Mouse (Mus musculus): ENCODE results near the gene Dync1h1. TPM values are rescaled to one million over a fixed set of nuclear protein-coding genes. Genes with fewer than 3 reads are reported as not detected.
"Not testable (repeated sequence)": the region's sequence is repeated elsewhere in the genome, so short reads cannot be mapped to it uniquely, and the experiment has no call there.

Dync1h1 gene
- total RNA-seq, 2 experiments from 2014 or later = 280 to 298 TPM

DNA sequence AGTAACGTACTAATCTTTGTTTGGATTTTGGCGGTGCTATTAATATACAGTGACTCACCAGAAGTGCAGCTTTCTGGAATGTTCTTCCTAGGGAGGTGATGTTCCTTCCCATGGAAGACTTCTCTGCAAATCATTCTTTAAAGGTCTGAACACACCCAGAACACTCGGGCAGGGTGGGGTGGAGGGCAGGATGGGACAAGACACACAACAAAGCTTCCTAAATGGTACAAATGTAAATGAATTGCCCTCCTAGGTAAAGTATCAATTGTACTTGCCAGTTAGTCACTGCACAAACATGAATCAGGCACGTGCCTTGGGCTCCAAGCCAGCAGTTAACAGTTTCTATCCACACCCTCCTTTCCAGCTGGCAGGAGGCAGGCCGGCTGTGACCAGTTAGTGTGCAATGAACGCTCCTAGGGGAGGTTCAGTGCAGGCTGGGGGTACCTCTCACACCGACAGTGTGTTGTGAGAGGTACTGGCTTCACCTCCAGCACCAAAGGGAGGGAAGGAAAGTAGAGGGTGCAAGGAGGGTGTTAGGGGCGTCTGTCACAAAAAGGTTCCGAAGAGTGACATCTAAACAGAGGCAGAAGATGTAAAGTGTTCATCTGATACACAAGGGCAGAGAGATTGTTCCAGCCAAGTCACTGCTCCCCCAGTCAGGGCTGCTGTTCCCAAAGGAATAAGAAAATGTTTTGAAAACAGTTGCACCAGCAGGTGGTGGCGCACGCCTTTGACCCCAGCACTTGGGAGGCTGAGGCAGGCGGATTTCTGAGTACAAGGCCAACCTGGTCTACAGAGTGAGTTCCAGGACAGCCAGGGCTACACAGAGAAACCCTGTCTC is 86.9 kb downstream of the Dync1h1 start:
- H3K27ac ChIP-seq = 0 out of 2 replicates have a peak overlapping the region, but pooled peaks have one; percentile 19

GRCm38 (mm10) chr12:110688921-110689320 is 87.7 kb downstream of the Dync1h1 start:
- H3K4me3 ChIP-seq; H3K27ac ChIP-seq; DNase-seq (ENCODE audit: low spot score in 2 of 2): not testable (repeated sequence)

More for the DNA sequence above, 86.9 kb downstream of the Dync1h1 start:
- DNase-seq (ENCODE audit: low spot score in 2 of 2) = peak; percentile 40 to 44
- no peak overlapping the region for H3K4me3 ChIP-seq
- TF ChIP-seq CTCF (conservative IDR thresholded peaks at IDR 0.05) = no peak

DNA sequence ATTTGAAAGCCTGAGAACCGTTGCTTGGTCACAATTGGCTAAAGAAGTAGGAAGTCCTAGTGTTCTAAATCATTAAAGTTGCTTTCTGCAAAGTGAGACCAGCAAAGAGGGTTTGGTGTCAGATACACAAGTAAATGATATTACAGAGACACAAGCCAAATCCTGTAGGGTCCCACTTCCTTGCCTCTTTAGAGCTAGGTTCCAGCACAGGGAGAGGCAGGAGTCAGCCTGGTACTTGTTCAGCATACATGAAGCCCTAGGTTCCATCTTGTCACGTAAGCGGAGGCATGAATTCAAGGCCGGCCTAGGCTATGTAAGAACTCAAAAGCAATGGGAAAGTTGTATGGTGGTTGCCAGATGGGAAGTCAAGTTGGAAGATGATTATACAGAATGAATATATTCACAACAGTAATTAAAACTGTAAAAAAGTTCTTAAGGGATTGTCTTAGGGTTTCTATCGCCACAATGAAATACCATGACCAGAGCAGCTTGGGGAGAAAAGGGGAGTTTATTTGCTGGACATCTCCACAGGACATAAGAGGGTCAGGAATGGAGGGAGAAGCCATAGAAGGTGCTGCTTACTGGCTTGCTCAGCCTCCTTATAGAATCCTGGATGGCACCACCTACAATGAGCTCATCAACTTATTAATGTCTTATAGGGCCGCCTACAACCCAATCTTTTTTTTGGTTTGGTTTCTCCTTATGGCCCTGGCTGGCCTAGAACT is 88.8 kb downstream of the Dync1h1 start:
- DNase-seq (ENCODE audit: low spot score in 2 of 2) = no peak
- Histone ChIP-seq H3K4me3 (no peak overlapping the region), H3K27ac (no peak overlapping the region)
- no peak for TF ChIP-seq CTCF (conservative IDR thresholded peaks at IDR 0.05)

- not testable (repeated sequence) for DNase-seq (ENCODE audit: low spot score in 2 of 2); H3K27ac ChIP-seq
- H3K4me3 ChIP-seq = peak overlapping the region; percentile 23; the same call in 1 of the 2 replicates
Measured at GRCm38 (mm10) chr12:110693378-110693777, 92.1 kb downstream of the Dync1h1 start.

DNA sequence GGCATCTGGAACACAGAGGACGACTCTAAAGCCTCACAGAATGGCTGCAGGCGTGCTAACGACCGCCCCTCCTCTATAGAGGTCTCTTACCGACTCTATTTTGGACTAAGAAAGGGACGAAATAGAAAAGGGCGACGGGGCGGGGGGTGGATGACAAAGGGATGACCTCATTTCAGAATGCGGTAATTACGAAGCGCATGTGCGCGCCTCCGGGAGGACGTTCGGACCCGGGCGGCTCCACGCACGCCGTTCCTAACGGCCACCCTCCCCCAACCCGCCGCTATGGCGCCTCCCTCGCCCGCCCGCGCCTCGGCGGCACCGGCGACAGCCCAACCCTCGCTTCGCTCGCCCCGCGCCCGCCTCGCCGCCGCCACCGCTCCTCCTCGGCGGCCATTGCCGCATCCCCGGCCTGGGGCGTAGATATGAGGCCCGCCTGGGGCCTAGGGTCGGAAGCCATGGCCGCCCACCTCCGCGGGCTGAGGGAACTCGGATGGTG is 94.5 kb downstream of the Dync1h1 start:
- TF ChIP-seq CTCF (conservative IDR thresholded peaks at IDR 0.05) = no peak
- DNase-seq (ENCODE audit: low spot score in 2 of 2) = peak; percentile 42 to 66
- peak overlapping the region; percentile 99 for H3K27ac ChIP-seq
- H3K4me3 ChIP-seq = peak overlapping the region; percentile 98

DNA sequence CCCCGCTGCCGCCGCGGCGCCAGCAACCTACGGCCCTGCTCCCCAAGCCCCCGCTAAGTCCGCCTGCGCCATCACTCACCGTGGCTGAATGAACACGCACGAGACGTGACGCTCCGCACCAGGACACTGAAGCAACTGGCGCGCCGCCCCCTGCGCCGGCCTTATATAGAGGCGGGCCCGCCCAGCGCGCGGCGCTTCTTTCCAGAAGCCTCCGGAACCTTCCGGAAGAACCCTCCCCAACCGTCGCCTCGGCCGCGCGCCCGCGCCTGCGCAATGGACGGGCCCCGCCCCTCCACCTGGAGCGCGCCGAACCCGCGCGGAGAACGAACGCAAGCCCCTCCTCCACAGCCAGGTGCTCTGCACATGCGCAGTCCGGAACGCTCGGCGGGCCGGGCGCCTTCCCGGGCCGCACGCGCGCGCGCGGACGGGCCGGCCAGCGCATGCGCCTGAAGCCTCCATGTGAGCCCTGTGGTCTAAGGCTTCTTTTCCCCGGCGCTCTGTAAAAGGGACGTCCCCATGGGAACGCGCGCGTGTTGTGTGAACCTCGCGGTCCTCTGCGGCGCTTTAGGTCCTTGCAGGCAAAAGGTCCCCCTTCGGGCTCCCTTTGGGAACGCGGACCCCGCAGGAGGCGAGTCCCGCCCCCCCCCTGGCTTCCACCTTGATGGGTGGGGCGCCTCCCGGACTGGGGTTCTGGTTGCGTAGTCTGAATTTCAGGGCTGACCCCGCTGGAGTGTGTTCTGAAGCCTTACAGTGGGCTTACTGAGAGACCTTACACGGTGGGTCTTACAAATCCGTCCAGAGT is 95.1 kb downstream of the Dync1h1 start:
- Histone ChIP-seq H3K4me3 (peak overlapping the region; percentile 98), H3K27ac (peak overlapping the region; percentile 99)
- TF ChIP-seq CTCF (conservative IDR thresholded peaks at IDR 0.05) = no peak
- peak; percentile 96 to 99 for DNase-seq (ENCODE audit: low spot score in 2 of 2)

DNA sequence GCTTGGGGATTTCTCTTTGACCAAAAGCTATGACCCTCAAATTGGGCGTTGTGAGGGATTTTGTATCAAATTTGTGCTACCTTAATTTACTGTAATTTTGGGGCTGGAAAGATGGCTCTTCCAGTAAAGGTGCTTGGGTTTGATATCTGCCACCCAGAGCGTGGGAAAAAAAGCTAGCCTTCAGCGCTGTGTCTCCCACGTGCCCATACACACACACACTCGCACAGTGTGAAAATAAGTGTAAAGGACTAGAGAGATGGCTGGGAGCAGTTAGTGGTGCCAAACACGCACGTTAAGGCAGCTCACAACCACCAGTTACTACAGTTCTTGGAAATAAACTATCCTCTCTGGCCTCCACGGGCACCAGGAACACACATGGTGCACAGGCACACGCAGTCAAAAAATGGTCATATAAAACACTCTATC is 95.7 kb downstream of the Dync1h1 start:
- Histone ChIP-seq H3K27ac (peak overlapping the region; percentile 93), H3K4me3 (peak overlapping the region; percentile 98)
- TF ChIP-seq CTCF (conservative IDR thresholded peaks at IDR 0.05) = no peak
- DNase-seq (ENCODE audit: low spot score in 2 of 2) = no peak

DNA sequence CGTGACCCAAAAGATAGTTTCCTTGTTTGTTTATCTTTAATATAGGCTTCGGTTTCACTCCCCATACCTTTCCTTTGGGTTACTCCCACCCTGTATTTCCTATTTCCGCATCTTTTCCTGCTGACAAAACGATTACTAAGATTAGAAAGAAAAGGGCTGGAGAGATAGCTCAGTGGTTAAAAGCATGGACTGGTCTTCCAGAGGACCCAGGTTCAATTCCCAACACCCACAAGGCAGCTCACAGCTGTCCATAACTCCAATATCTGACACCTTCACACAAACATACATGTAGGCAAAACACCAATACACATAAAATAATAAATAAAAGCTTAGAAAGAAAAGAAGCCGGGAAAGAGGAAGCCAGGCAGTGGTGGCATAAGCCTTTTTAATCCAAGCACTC is 96.2 kb downstream of the Dync1h1 start:
- H3K4me3 ChIP-seq = no peak overlapping the region
- H3K27ac ChIP-seq = 0 out of 2 replicates have a peak overlapping the region, but pooled peaks have one; percentile 93
- TF ChIP-seq CTCF (conservative IDR thresholded peaks at IDR 0.05) = no peak
- DNase-seq (ENCODE audit: low spot score in 2 of 2) = no peak

GRCm38 (mm10) chr12:110698080-110698479 is 96.8 kb downstream of the Dync1h1 start:
- TF ChIP-seq CTCF (conservative IDR thresholded peaks at IDR 0.05) = no peak
- H3K4me3 ChIP-seq = no peak overlapping the region
- no peak for DNase-seq (ENCODE audit: low spot score in 2 of 2)
- H3K27ac ChIP-seq = no peak overlapping the region

DNA sequence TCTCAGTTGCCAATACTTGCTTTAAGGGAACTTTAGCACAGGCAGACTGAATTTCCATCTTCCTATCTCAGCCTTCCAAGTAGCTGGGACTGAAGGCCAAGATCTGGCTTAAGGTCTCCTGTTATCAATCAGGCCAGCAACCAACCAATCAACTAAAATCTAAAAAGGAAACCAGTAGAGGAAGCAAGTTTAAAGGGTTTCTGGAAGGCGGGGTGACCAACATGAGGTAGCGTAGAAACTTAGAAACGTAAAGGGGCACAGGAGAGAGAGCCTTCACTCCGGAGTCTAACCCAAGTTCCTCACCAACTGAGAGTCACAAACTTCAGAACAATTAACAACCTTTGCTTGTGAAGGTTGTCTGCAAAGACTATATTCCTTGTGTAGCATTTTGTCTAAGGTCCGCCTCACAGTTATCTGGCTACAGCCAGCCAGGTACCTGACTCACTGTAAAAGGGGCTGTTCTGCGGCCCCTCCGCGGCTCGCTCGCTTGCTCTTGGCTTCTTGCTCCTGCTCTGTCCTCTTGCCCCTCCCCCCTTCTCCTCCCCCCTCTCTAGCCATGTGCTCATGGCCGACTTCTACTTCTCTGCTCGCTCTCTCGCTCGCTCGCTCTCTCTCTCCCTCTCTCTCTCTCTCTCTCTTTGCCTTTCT is 97.4 kb downstream of the Dync1h1 start:
- DNase-seq (ENCODE audit: low spot score in 2 of 2) = no peak
- TF ChIP-seq CTCF (conservative IDR thresholded peaks at IDR 0.05) = no peak
- no peak overlapping the region for H3K27ac ChIP-seq
- H3K4me3 ChIP-seq = no peak overlapping the region

DNA sequence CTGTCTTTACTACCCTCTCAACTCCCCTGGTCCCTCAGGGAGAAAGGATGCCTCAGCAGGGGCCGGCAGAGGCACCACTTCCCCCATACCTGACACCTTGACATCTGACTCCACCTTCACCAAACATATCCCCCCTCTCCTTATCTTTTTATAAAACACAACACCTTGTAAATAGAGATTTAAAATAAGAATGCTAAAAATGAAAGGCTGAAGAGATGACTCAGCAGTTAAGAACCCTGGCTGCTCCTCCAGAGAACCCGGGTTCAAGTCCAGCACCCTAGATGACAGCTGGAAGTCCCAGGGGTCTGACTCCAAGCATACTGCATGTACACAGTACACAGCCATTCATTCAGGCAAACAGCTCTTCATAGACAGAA is 97.9 kb downstream of the Dync1h1 start:
- peak in 1 of 2 experiments; percentile 1 for DNase-seq (ENCODE audit: low spot score in 2 of 2)
- no peak for TF ChIP-seq CTCF (conservative IDR thresholded peaks at IDR 0.05)
- H3K27ac ChIP-seq = no peak overlapping the region
- H3K4me3 ChIP-seq = no peak overlapping the region

DNA sequence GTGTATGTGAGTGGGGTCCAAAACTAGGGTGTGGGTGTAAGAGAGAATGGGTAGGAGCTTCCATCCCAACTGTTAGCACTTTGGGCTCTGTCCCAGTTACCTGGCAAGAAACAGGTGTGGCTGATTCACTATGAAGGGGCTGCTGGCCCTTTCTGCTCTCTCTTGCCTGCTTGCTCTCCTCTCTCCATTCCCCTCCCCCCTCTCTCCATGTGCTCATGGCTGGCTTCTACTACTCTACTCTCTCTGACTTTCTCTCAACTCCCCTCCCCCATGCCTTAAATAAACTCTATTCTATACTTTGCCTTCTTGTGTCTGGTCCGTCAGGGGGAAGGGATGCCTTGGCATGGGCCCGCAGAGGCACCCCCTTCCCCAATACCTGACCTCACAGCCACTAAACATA is 99.5 kb downstream of the Dync1h1 start:
- Histone ChIP-seq H3K4me3 (no peak overlapping the region), H3K27ac (no peak overlapping the region)
- TF ChIP-seq CTCF (conservative IDR thresholded peaks at IDR 0.05) = no peak
- no peak for DNase-seq (ENCODE audit: low spot score in 2 of 2)

DNA sequence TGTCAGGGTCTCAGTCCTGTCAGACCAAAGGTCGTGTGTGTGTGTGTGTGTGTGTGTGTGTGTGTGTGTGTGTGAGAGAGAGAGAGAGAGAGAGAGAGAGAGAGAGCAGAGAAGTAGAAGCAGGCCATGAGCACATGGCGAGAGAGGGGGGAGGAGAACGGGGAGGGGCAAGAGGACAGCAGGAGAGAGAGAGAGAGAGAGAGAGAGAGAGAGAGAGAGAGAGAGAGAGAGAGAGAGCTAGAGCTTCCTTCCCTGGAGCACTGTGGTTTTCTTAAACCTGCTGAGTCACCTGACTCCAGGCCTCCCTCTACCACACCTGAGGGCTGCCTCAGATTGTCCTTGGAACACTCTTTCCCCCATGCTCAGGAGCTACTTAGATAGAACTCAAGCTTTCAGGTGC is 100.1 kb downstream of the Dync1h1 start:
- H3K27ac ChIP-seq; H3K4me3 ChIP-seq; DNase-seq (ENCODE audit: low spot score in 2 of 2): not testable (repeated sequence)
